Mouse (Mus musculus) kidney, embryonic 14.5 days (tissue): ENCODE data around the gene Olfr1188. TPM values are rescaled to one million over a fixed set of nuclear protein-coding genes. Genes with fewer than 3 reads are reported as not detected.
"Not testable (repeated sequence)": the region's sequence is repeated elsewhere in the genome, so short reads cannot be mapped to it uniquely, and the experiment has no call there.

ENCODE experiments used
- ATAC-seq: fragments of 200-750 bp; cut with Nextera tagmentation; 2 replicates; pipeline ENCODE4 v1.8.0; 2017; ENCODE audit warnings: moderate number of reproducible peaks, mild to moderate bottlenecking, moderate TSS enrichment, moderate library complexity; ENCODE audit not compliant: low FRiP score, low TSS enrichment
- H3K27ac ChIP-seq: fragments of 300-500 bp; sonication (generic); 2 replicates; pipeline ENCODE4 v1.5.1; 2014; ENCODE audit warnings: low read depth, mild to moderate bottlenecking, low read length, moderate library complexity, mixed read lengths
- H3K27me3 ChIP-seq: fragments of 300-500 bp; sonication (generic); 2 replicates; pipeline ENCODE4 v1.6.1; 2014; ENCODE audit warnings: mild to moderate bottlenecking, low read length; ENCODE audit not compliant: control insufficient read depth, insufficient read depth
- H3K36me3 ChIP-seq: fragments of 300-500 bp; sonication (generic); 2 replicates; pipeline ENCODE4 v1.6.1; 2014; ENCODE audit warnings: low read length, mixed read lengths; ENCODE audit not compliant: control insufficient read depth, insufficient read depth
- H3K4me1 ChIP-seq: fragments of 300-500 bp; sonication (generic); 2 replicates; pipeline ENCODE4 v1.6.1; 2014; ENCODE audit warnings: low read length, mixed read lengths; ENCODE audit not compliant: control insufficient read depth, insufficient read depth
- H3K4me2 ChIP-seq: fragments of 300-500 bp; sonication (generic); replicated peaks from 2 replicates; pipeline ENCODE4 v1.6.1; 2014; ENCODE audit warnings: low read depth, mild to moderate bottlenecking, low read length
- H3K4me3 ChIP-seq: fragments of 300-500 bp; sonication (generic); 2 replicates; pipeline ENCODE4 v1.5.1; 2014; ENCODE audit warnings: mild to moderate bottlenecking, low read length
- H3K9ac ChIP-seq: fragments of 300-500 bp; sonication (generic); 2 replicates; pipeline ENCODE4 v1.6.1; 2014; ENCODE audit warnings: low read depth, mild to moderate bottlenecking, low read length, moderate library complexity
- H3K9me3 ChIP-seq: fragments of 300-500 bp; sonication (generic); 2 replicates; pipeline ENCODE4 v1.6.1; 2016; ENCODE audit warnings: low read length; ENCODE audit not compliant: control insufficient read depth
- WGBS: fragments of 180-500 bp; shearing (Covaris S2); extraction: QIAGEN DNeasy Blood & Tissue Kit; methylation state at CpG from one replicate; pipeline ENCODE4 v1.1.7; 2014; 5-methylcytosine and 5-hydroxymethylcytosine counted together
- polyA plus RNA-seq: library from polyadenylated mRNA; unstranded; fragments of >200 nt; fragmentation: Nextera tagmentation; extraction: Ambion mirVana; gene quantifications from 2 replicates; pipeline ENCODE4 v1.2.1, GENCODE M21; 2014

Gene Olfr1188
- polyA plus RNA-seq = not detected in 2 replicates

DNA sequence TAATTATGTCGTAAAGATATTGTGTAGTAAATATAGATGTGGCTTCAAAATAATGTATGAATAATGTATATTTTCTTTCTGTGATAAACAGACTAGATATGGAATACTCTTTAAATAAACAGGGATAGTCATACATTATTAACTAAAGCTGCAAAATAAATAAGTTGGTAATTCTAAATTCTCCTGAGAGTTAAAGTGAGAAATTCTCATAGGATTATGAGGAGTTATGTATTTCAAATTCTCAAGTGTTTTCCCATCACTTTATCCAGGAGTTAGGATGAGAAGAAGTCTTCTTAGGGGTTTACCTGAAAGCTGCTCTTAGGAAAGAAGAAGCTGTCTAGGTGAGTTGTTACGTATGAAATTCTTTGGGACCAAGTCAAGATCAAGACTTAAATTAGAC is at the start of gene Olfr1188:
Gene Olfr1188 (plus strand): TSS at position 301 of the 400 bp plus-strand sequence.
- 88% methylated on average over 2 of the region's 2 CpGs for WGBS
- no peak within 1 kb of the TSS for H3K9ac ChIP-seq
- no peak within 1 kb of the TSS for H3K4me2 ChIP-seq
- no peaks in the 10 kb centered on the region for H3K4me1 ChIP-seq
- H3K36me3 ChIP-seq = no peaks in the 10 kb centered on the region
- no peaks in the 10 kb centered on the region for H3K27me3 ChIP-seq
- no peak for ATAC-seq
- H3K27ac ChIP-seq = no peak within 1 kb of the TSS
- no peaks in the 10 kb centered on the region for H3K9me3 ChIP-seq
- H3K4me3 ChIP-seq = no peak within 1 kb of the TSS

DNA sequence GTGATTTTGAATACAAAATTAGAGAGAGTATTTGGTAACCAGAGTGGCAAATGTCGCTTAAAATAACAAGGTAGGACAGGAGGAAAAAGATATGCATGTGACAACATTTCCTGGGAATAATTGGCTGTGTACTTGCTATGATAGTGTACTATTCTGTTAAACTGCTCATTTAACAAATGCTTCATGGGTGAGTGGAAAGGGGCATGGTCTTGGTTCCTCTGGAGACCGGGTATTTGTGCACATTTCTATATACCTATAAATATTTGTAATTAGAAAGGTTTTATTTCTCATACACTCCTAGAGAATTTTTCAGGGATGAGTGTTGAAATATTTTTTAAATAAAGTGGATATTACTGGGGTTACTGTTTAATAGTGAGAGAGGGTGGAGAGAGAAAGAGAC is 38.5 kb upstream of the Olfr1188 start, which contains the start of gene Olfr1186:
Gene Olfr1186 (plus strand): TSS at position 301 of the 400 bp plus-strand sequence.
- Histone ChIP-seq H3K27me3 (no peaks in the 10 kb centered on the region), H3K4me3 (no peak within 1 kb of the TSS), H3K27ac (no peak within 1 kb of the TSS), H3K9me3 (no peaks in the 10 kb centered on the region), H3K9ac (no peak within 1 kb of the TSS), H3K4me1 (no peaks in the 10 kb centered on the region), H3K4me2 (no peak within 1 kb of the TSS), H3K36me3 (no peaks in the 10 kb centered on the region)
- no peak for ATAC-seq
- 80% methylated on average over 2 of the region's 2 CpGs for WGBS

- Histone ChIP-seq H3K4me2 (no peak overlapping the region), H3K36me3 (no peaks in the 10 kb centered on the region), H3K27ac (no peak overlapping the region), H3K27me3 (no peaks in the 10 kb centered on the region), H3K4me3 (no peak overlapping the region), H3K4me1 (no peaks in the 10 kb centered on the region), H3K9me3 (no peaks in the 10 kb centered on the region), H3K9ac (no peak overlapping the region)
- ATAC-seq = no peak
- 72% methylated on average over 3 of the region's 3 CpGs for WGBS
Measured at GRCm38 (mm10) chr2:88525720-88526119, 31.0 kb upstream of the Olfr1188 start.

DNA sequence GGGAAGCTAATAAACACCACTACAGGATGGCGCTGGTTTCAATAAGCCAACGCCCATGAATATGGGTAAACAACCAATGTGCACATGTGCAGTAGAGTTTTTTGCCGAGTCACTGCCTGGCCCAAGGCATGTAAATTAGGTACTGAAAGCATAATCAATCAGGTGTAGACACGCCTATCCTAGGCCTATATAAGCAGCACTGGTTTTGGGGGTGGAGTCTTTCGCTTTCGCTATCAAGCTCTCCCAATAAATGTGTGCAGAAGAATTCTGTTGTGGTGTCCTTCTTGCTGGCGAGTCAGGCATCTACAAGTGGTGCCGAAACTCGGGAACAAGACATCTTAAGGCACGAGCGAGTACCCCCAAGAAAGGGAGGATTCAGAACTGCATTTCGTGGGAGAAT is 16.0 kb downstream of the Olfr1188 start:
- H3K4me2 ChIP-seq, H3K36me3 ChIP-seq, ATAC-seq, H3K4me3 ChIP-seq, H3K9me3 ChIP-seq, H3K27ac ChIP-seq, H3K4me1 ChIP-seq, H3K9ac ChIP-seq, H3K27me3 ChIP-seq: not testable (repeated sequence)
- WGBS = 90% methylated on average over 12 of the region's 12 CpGs

DNA sequence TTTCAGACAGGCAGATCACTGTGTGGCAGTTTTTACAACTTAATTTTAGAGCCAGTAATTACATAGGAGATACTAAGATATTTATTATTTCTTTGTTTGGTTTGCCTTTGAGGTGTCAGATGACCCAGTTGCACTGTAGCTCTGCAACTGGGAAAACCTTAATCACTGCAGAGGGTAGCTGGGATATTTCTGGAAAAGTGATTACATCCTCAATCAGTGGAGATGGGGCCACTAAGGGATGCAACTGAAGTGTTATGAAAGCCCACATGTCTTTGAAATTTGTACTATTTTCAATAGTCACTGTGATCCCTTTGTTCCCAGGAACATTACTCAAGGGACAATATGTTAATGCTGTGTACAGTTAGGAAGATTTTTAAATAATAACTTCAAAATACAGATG is 29.4 kb downstream of the Olfr1188 start, which contains the start of gene Olfr1189:
Gene Olfr1189 (plus strand): TSS at position 301 of the 400 bp plus-strand sequence.
- Histone ChIP-seq H3K27ac (no peak within 1 kb of the TSS), H3K4me2 (no peak within 1 kb of the TSS), H3K9ac (no peak within 1 kb of the TSS), H3K4me3 (no peak within 1 kb of the TSS), H3K9me3 (no peaks in the 10 kb centered on the region), H3K27me3 (no peaks in the 10 kb centered on the region), H3K4me1 (no peaks in the 10 kb centered on the region), H3K36me3 (no peaks in the 10 kb centered on the region)
- no peak for ATAC-seq

Other genes starting within 250 kb of the Olfr1188 start
- gene Olfr1174-ps, start 241.8 kb upstream of the Olfr1188 start, polyA plus RNA-seq = not detected in 2 replicates
- not detected in 2 replicates for gene Olfr1175-ps, start 229.7 kb upstream of the Olfr1188 start, polyA plus RNA-seq
- gene Olfr1176, start 220.2 kb upstream of the Olfr1188 start, polyA plus RNA-seq = not detected in 2 replicates
- gene Olfr1177-ps, start 210.4 kb upstream of the Olfr1188 start, polyA plus RNA-seq = not detected in 2 replicates
- gene Olfr1178, start 169.9 kb upstream of the Olfr1188 start, polyA plus RNA-seq = not detected in 2 replicates
- not detected in 2 replicates for gene Olfr1179, start 150.5 kb upstream of the Olfr1188 start, polyA plus RNA-seq
- not detected in 2 replicates for gene Olfr1180, start 137.8 kb upstream of the Olfr1188 start, polyA plus RNA-seq
- gene Olfr1181, start 130.8 kb upstream of the Olfr1188 start, polyA plus RNA-seq = not detected in 2 replicates
- gene Gm13757, start 107.8 kb upstream of the Olfr1188 start, polyA plus RNA-seq = not detected in 2 replicates
- gene Olfr1183, start 102.1 kb upstream of the Olfr1188 start, polyA plus RNA-seq = not detected in 2 replicates
- gene Olfr1184, start 73.3 kb upstream of the Olfr1188 start, polyA plus RNA-seq = not detected in 2 replicates
- not detected in 2 replicates for gene Olfr1185-ps1, start 63.6 kb upstream of the Olfr1188 start, polyA plus RNA-seq
- gene Olfr1186, start 38.4 kb upstream of the Olfr1188 start, polyA plus RNA-seq = not detected in 2 replicates
- not detected in 2 replicates for gene Olfr1189, start 29.5 kb downstream of the Olfr1188 start, polyA plus RNA-seq
- 0.03 TPM in 1 of 2 replicates, not detected in the other for gene Olfr1191-ps1, start 83.6 kb downstream of the Olfr1188 start, polyA plus RNA-seq
- not detected in 2 replicates for gene Olfr1192-ps1, start 91.6 kb downstream of the Olfr1188 start, polyA plus RNA-seq
- gene Olfr1193, start 118.7 kb downstream of the Olfr1188 start, polyA plus RNA-seq = not detected in 2 replicates
- not detected in 2 replicates for gene Olfr1195, start 132.3 kb downstream of the Olfr1188 start, polyA plus RNA-seq
- gene Olfr1196, start 147.7 kb downstream of the Olfr1188 start, polyA plus RNA-seq = not detected in 2 replicates
- gene Olfr1197, start 175.4 kb downstream of the Olfr1188 start, polyA plus RNA-seq = not detected in 2 replicates
- gene Olfr1198, start 194.4 kb downstream of the Olfr1188 start, polyA plus RNA-seq = not detected in 2 replicates
- gene Olfr1199, start 203.5 kb downstream of the Olfr1188 start, polyA plus RNA-seq = not detected in 2 replicates
- gene Olfr1200, start 213.6 kb downstream of the Olfr1188 start, polyA plus RNA-seq = not detected in 2 replicates
- not detected in 2 replicates for gene Olfr1201, start 236.1 kb downstream of the Olfr1188 start, polyA plus RNA-seq